Mouse (Mus musculus) splenic B cell, adult 2 months (primary cell): ENCODE results near the gene Spast.

Experiments used
- DNase-seq: peaks from one replicate; pipeline ENCODE4 v3.0.0-alpha.2; 2011; ENCODE audit warnings: low read depth, low spot score
- H3K27me3 ChIP-seq: 2 replicates; pipeline ENCODE4 v1.6.1; 2012; ENCODE audit warnings: mild to moderate bottlenecking, low read length, moderate library complexity, mixed read lengths; ENCODE audit not compliant: control insufficient read depth, poor library complexity, insufficient read depth, severe bottlenecking
- H3K36me3 ChIP-seq: 2 replicates; pipeline ENCODE4 v1.6.1; 2012; ENCODE audit warnings: mild to moderate bottlenecking, low read length, moderate library complexity, mixed read lengths; ENCODE audit not compliant: control insufficient read depth, poor library complexity, insufficient read depth, severe bottlenecking

Gene Spast

DNA sequence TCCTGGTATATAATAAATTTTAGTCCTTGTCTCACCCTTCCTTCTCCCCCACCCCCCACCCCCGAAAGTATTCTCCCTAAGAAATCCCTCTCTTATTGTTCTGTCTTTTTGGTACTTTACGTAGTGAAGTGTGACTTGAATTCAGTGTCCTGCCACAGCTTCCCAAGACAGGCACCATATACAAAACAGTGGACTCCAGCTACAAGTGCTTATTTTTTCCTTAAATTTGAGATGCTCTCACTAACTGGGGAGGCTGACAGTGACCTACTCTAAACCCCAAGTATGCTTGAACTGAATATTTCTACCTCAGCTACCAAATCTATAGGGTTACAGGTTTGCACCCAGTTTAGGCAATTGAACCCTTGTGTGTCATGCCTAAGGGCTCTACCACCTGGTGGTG, 55.6 kb downstream of the Spast start:
- H3K36me3 ChIP-seq = no peaks in the 10 kb centered on the region
- no peak for DNase-seq
- no peaks in the 10 kb centered on the region for H3K27me3 ChIP-seq

DNA sequence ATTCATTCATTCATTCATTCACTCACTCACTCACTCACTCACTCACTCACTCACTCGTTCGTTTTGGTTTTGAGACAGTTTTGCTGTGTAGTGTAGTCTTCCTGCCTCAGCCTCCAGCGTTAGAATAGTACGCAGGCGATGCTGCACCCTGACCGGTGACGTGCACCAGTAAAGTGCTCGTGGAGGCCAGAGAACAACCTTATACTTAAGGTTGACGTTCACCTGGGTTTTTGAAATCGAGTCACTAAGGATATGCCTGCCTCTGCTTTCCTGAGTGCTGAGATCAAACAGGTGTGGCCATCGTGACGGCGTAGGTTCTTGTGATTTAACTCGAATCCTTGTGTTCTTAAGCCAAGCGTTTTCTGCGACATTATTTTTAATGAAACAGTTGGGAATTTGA, 56.1 kb downstream of the Spast start:
- Histone ChIP-seq H3K27me3 (no peaks in the 10 kb centered on the region), H3K36me3 (no peaks in the 10 kb centered on the region)
- peak; percentile 20 for DNase-seq

DNA sequence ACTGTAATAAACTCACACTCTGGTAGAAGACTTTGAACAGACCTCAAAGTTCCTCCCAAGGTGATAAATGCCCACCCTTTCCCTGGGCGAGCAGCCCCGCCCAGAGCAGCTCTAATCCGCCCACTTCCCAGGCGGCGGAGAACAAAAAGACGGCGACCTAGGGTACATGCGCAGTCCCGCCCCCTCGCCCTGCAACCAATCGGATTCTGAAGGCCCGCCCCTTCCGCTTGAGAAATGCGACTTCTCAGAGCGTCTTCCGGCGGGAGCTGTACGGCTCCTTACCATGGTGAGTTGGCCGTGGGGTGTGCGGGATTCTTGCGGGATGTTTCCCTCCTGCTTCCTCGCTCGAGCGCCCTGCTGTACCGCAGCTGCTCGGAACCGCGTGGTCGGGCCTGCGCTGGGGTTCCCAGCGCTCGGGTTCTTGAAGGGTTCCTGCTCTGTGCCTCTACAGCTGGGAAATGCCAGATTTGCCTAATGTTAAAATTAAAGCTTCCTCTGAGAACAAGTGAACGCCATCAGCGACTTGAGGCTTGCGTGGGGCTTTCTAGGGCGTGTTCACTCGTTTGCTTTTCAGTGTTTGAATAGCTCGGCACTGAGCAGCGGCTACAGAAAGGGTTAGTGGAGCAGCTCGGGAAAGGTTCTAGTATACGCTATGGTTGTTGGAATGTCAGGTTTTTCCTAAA, 56.7 kb downstream of the Spast start, which contains the start of gene Slc30a6:
Gene Slc30a6, plus strand, starts transcription at position 226 of the 683 bp plus-strand sequence.
- Histone ChIP-seq H3K27me3 (no peaks in the 10 kb centered on the region), H3K36me3 (no peaks in the 10 kb centered on the region)
- DNase-seq = peak; percentile 97

GRCm38 (mm10) chr17:74396766-74397165, 58.0 kb downstream of the Spast start:
- Histone ChIP-seq H3K36me3 (no peaks in the 10 kb centered on the region), H3K27me3 (no peaks in the 10 kb centered on the region)
- no peak for DNase-seq

DNA sequence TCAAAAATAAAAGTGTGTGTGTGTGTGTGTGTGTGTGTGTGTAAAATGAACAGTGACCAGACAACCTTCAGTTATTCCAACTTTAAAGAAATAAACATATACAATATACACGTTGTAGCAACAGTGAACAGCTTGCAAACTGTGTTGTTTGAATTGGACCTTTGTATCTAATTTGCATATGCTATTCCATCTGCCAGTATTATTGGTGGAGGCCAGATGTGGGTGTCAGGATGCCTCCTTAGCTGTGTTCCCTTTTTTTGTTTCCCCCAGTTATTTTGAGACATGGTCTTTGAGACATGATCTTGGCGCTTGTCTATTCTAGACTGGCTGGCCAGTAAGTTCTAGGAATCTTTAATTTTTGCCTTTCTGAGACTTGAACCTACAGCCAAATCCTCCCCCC, 58.4 kb downstream of the Spast start:
- no peaks in the 10 kb centered on the region for H3K36me3 ChIP-seq
- H3K27me3 ChIP-seq = no peaks in the 10 kb centered on the region
- DNase-seq = no peak

DNA sequence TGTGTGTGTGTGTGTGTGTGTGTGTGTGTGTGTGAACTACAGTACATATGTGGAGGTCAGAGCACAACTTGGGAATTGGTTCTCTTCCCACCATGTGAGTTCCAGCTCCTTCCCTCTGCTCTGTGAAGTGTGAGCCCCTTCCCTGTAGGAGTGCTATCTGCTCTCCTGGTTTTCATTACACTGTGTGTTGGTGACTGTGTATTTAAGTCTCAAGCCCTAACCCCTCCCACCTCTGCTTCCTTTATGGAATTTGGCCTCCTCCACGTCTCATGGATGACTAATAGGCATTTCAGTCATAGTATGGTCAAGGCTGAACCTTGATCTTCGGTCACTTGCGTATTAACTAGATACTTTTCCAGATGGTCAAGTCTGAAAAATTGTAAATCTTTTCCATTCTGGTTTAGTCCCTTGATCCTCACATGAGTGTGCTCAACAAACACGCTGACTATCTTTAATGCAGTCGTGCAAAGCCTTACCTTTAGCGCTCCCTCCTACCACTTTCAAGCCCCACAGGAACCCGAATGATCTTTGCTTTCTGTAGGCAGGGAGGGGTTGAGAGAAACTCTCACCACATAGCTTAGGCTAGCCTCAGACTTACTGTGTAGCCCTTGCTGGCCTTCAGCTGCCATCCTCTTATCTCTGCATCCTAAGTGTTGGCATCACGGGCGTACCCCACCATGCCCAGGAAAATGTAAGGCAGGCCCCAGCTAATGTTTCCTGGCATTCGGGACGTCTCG, 63.9 kb downstream of the Spast start:
- DNase-seq = no peak
- Histone ChIP-seq H3K36me3 (peaks cover 18% of the 10 kb centered on the region), H3K27me3 (no peaks in the 10 kb centered on the region)

GRCm38 (mm10) chr17:74406487-74406886, 67.7 kb downstream of the Spast start:
- Histone ChIP-seq H3K27me3 (no peaks in the 10 kb centered on the region), H3K36me3 (peaks cover 20% of the 10 kb centered on the region)
- DNase-seq = no peak

DNA sequence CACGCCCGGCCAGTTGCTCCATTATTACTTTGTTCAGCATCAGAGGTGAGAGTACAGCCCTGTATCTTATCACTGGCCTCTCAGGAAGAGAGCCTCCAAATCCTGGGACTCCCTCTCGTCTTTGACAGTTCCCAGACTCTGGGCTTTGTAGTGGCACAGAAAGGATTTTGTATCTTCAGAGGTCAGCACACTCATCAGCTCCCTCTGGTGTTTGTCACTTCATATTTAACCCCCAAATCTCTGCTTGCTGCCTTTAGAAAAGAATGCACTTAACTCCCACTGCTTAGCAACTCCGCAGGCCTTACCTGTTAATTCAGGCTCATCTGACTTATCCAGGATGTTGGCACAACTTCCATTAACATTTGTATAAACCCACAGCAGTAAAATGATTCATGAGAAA, 70.9 kb downstream of the Spast start:
- no peaks in the 10 kb centered on the region for H3K27me3 ChIP-seq
- peak; percentile 38 for DNase-seq
- H3K36me3 ChIP-seq = peaks cover 20% of the 10 kb centered on the region

- no peak for DNase-seq
- H3K36me3 ChIP-seq = peaks cover 11% of the 10 kb centered on the region
- no peaks in the 10 kb centered on the region for H3K27me3 ChIP-seq
These were observed 74.5 kb downstream of the Spast start for GRCm38 (mm10) chr17:74413324-74413723.

- no peak for DNase-seq
- H3K36me3 ChIP-seq = peaks cover 11% of the 10 kb centered on the region
- H3K27me3 ChIP-seq = no peaks in the 10 kb centered on the region
These were observed 75.9 kb downstream of the Spast start for GRCm38 (mm10) chr17:74414671-74415070.

GRCm38 (mm10) chr17:74416841-74417360, 78.1 kb downstream of the Spast start:
- DNase-seq = peak; percentile 55
- Histone ChIP-seq H3K27me3 (no peaks in the 10 kb centered on the region), H3K36me3 (peaks cover 8% of the 10 kb centered on the region)

DNA sequence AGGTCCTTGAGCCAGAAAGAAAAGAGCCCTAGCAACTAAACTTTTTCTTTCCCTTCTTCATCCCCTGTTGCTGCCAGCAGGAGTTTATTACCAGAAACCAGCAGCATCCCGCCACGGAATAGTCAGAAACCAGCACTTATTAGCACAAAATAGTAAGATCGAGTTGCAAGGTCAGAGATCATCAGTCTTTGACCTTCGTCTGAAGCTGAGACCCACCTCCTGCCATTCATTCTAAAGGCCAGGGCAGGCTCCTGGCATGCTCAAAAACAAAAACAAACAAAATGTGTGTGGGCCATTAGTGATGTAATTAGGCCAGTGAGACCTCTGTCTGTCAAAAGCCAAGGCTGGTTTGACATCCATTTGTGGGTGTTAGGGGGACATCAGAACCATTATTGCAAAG, 79.4 kb downstream of the Spast start:
- DNase-seq = no peak
- H3K36me3 ChIP-seq = peaks cover 7% of the 10 kb centered on the region
- no peaks in the 10 kb centered on the region for H3K27me3 ChIP-seq

- Histone ChIP-seq H3K36me3 (peaks cover 2% of the 10 kb centered on the region; the same call in 1 of the 2 replicates), H3K27me3 (no peaks in the 10 kb centered on the region)
- no peak for DNase-seq
These were observed 81.9 kb downstream of the Spast start for GRCm38 (mm10) chr17:74420656-74421055.

- H3K36me3 ChIP-seq = peaks cover 12% of the 10 kb centered on the region
- no peak for DNase-seq
- no peaks in the 10 kb centered on the region for H3K27me3 ChIP-seq
These were observed 85.7 kb downstream of the Spast start for GRCm38 (mm10) chr17:74424401-74425005.

DNA sequence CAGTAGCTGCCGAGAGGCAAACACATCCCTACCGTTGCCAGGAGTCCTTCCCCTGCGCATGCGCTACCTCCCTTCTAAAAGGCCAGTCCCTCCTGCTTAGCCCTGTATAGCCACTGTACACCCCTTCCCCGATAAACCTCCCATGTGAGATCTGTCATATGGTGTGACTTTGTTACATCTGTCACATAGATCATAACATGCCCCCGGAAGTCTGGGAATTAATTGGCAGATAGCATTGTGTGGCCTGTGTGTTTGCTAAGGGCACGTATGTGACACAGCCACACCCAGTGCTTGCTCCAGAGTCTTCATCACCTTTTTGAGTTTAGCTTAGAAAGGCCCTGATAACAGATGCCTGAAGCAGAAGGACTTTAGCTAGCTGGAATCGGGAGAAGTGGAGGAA, 91.3 kb downstream of the Spast start:
- DNase-seq = no peak
- H3K27me3 ChIP-seq = no peaks in the 10 kb centered on the region
- peaks cover 12% of the 10 kb centered on the region for H3K36me3 ChIP-seq
